Mouse (Mus musculus): Measurements from ENCODE around the gene Cemip2.
"Not testable (repeated sequence)": the region's sequence is repeated elsewhere in the genome, so short reads cannot be mapped to it uniquely, and the experiment has no call there.

Gene Cemip2

DNA sequence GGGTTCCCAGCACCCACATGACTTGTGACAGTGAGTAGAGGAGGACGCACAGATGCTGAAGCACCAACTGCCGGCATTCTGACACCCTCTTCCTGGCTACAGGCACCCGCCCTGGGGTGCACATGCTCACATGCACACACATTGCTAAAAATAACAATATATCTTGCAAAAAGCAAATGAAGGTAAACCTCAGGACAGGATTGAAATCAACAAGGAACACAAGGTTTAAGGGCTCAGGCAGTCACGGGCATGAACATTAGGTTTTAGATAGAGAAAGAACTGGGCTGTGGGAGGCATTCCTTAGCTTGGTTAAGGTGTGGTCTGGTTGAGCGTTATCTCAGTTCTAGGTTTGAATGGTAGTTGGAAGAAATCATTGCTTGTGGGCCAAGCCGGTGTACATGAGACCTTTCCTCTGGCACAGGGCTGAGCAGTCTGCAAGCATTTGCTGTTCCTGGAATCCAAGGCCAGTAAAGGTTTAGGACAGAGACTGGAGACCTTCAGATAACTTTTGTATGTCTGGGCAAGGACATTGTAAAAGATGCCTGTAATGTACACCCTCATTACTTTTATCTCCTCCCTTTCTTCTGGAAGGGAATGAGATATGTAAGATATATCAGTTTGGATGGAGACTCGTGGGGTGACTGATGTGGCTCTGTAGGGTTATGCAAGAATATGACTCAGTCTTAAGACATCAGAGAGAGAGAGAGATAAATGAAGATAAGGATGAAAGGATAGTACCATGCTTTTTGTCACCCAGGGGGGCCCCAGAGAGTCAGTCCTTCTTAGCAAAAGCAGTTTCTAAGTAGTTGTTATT lies 87.3 kb downstream of the Cemip2 start:
- DNase-seq (ENCODE audit: inconsistent ontology term): no peak

DNA sequence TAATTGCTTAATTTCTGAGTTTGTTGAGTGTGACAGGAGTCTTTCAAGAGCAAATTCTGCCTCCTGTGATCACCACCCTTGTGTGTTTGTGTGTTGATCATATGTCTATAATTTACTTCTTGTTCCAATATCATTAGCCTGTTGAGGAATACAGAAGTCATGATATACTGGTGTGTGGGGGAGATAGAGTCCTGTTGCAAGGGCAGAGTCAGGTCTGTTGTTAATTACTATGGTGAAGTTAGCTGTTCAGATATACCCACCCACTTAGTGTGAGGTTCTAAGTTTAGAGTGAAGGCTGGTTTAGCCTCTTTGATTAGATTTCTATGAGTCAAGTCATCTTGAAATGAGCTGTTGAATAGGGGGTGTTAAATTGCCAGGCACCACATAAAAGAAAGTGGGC lies 88.0 kb downstream of the Cemip2 start:
- no peak for DNase-seq (ENCODE audit: inconsistent ontology term)

DNA sequence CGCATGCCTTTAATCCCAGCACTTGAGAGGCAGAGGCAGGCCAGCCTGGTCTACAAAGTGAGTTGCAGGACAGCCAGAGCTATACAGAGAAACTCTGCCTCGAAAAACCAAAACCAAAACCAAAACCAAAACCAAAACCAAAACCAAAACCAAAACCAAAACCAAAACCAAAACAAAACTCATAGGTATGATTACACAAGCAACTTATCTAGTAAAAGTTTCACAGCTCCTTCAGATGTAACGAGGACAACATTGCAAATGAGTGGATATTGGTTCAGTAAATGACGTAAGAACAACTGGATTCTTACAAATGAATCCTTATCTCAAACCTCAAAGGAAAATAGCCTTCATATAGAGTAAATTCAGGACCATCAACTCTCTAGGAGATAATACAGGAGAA lies 88.6 kb downstream of the Cemip2 start:
- not testable (repeated sequence) for DNase-seq (ENCODE audit: inconsistent ontology term)

DNA sequence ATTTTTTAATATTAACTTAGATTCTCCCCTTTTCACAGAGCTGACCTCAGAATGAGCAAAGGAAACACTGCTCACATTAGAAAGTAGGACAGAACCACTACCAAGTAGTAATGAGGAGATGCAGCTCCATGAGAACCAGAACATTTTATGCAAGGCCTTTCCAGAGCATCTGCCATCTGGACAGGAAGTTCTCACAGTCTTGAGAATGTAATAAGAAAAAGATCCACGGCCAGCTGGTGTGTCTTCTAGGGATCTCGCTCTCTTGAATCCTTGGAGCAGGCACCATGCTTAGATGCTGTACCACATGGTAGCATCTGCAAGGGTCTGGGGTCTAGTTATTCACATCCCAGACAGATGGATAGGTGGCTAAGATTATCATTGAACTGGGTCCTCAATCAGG lies 90.3 kb downstream of the Cemip2 start:
- no peak for DNase-seq (ENCODE audit: inconsistent ontology term)

DNA sequence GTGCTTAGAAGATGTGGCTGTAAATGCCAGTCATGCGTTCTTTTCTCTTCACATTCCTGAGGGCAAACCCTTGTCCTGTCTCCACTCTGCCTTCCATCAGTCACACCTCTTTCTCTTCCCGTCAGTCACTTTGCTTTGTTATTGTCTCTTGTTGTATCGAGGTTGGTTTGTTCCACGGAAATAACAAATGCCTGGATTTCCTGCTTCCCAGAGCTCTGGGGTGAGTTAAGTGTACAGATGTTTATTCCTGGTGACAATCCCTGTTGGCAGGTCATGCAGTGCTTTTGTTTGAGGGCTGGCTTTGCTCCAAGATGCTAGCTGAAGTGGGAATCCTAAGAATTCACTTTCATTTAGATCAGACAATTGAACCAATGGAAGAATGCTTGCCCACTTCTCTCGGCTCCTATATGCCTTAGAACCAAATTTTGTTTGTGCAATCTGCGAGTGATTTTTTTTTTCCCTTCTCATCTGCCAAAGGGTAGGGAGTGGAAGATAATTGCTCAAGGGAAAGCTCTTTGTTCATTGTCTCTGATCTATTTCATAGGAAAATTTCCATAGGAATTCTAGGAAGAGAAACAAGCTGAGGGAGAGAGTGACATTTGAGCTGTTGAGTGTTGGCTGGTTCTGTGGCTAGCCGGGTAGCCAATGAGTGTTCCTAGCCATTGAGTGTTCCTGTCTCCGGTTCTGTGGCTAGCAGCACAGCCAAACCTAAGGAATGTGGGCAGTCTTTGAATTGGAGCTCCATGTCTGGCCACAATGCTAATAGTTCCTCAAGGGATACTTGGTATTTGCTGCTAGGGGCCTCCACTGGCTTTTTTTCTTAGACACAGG lies 104.2 kb downstream of the Cemip2 start:
- DNase-seq (ENCODE audit: inconsistent ontology term): peak; percentile 96

DNA sequence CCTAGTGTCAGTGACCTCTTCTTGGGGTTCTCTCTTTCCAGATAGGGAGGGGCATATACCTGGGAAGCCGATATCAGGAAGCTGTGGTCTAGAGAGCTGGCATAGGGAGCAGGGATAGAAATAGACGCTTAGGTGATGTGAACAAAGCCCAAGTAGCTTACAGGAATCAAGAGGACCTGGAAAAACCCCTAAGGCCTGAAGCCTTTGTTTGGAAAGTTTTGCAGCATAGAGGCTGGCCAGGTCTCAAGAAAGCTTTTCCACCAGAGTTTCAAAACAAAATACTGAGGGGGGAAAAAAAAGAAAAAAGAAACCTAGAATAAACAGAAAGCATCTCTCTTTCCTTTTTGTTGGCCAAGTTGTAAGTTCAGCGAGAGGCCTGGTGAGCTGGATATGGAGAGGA lies 104.9 kb downstream of the Cemip2 start:
- no peak for DNase-seq (ENCODE audit: inconsistent ontology term)

DNA sequence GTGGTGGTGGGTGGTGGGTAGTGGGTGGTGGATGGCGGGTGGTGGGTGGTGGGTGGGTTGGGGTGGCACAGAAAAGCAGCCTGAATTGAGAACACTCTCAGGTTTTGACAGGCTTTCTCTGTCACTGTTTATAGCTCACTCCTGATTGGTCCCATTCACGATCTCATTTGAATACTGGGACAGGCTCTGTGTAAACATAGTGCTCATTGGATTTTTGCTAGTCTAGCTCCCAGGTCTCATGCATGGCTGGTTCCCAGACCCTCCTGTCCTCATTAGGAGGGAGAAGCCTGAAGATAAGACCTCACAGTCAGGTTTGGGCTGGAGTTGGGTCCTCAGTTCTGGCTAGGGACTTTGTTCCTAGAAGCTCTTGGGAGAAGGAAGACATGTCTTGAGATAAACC lies 105.8 kb downstream of the Cemip2 start:
- no peak for DNase-seq (ENCODE audit: inconsistent ontology term)

DNA sequence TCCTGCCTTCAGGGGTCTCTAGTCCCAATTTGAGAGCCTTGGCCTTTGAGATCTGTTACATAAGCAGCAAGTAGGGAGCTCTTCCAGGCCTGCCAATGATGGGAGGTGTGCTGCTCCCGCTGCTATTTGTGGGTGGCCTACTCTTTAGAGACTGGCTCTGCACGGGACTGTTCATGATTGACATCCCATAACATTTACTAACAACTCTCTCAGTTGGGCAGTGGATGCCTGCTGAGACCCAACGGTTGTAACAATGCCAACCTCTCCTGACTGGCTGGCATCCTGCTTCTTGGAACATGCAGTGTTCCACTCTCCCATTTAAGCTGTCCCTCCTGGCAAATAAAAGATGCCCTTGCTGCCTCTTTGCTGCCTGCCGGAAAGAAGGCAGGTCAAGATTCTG lies 106.2 kb downstream of the Cemip2 start:
- peak; percentile 37 for DNase-seq (ENCODE audit: inconsistent ontology term)

DNA sequence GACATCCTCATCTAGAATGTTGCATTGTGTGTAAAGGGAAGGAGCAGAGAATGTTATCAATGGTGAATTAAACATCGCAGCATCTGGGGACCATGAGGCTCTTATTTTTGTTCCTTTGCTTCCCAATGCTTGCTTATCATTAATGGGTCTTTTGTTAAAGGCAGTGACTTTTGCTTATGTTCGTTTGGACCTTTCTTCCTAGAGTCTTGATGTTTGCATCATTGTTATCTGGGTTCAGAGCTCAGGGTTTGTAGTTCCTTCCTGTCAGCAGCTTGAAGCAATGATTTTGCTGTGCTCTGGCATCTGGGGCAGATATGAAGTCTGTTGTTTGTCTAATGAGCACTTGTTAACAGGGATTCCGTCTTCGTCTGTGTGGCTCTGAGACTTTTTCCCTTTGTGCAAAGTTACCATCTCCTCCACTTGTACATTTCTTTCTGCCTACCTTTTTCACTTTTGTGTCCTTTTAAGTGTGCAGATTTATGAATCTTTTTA lies 108.1 kb downstream of the Cemip2 start:
- no peak for DNase-seq (ENCODE audit: inconsistent ontology term)

DNA sequence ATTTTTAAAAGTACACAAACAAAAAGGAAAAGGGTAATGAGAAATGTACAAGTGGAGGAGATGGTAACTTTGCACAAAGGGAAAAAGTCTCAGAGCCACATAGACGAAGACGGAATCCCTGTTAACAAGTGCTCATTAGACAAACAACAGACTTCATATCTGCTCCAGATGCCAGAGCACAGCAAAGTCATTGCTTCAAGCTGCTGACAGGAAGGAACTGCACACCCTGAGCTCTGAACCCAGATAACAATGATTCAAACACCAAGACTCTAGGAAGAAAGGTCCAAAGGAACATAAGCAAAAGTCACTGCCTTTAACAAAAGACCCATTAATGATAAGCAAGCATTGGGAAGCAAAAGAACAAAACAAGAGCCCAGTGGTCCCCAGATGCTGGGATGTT lies 112.6 kb downstream of the Cemip2 start:
- no peak for DNase-seq (ENCODE audit: inconsistent ontology term)

DNA sequence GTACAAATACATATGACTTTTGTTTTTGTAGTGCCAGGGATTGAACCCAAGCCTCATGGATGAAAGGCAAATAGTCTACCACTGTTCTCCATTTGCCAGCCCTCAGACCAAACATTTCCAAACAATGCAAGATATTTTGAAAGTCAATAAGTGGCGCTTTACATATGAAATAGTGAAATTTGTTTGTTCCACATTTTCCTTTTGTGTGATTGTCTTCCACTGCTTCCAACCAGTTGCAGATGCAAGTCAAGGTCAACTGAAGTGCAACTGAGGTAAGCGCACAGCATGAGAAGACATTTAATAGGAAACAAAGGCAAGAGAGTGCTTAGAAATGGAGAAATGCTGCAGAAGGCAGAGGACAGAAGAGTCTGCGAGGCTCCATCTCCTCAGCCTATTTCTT lies 116.7 kb downstream of the Cemip2 start:
- DNase-seq (ENCODE audit: inconsistent ontology term): no peak

DNA sequence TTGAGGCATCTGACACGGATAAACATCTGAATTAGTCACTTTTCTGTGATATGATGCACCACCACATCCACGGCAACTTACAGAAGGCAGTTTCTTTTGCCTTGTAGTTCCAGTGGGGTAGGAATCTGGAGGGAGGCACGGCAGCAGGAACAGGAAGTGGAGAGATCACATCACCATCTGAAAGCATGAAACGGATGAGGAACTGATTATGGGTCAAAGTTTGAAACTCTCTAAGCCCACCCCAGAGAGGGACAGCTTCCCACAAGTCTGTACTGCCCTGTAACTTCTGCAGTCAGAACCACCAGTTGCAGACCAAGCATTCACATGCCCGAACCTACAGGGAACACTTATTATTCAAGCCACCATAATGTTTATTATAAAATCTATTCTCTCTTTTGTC lies 117.4 kb downstream of the Cemip2 start:
- no peak for DNase-seq (ENCODE audit: inconsistent ontology term)

DNA sequence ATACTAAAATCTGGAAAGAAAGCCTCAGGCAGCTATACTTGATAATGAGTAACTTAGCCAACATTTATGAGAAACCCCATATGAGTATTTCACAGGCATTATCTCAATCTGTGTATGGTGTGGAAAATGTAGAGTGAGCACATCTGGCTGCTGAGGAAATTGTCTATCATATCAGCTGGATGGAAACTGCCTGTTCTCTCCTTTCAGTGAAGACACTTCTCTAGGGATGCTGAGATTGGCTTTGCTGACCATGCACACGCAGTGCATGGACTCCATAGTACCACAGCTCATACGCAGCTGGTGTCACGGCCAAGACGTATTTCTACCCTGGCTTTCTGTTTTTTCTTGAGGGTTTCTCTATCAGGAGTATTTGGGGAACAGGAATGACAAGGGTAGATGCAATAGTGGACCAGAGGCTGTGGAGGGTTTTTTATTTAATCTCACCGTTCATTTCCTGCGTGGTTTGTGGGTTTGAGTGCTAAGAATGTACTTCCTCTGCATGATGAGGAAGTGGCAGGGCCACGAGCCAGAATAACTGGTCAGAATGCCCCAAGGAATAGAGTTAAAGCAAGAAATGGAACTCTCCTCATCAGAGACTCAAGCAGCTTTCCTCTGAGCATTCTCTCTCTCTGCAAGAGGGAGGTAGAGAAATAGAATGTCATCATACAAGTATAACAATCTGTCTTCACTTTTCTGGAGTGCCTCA lies 119.1 kb downstream of the Cemip2 start:
- no peak for DNase-seq (ENCODE audit: inconsistent ontology term)

DNA sequence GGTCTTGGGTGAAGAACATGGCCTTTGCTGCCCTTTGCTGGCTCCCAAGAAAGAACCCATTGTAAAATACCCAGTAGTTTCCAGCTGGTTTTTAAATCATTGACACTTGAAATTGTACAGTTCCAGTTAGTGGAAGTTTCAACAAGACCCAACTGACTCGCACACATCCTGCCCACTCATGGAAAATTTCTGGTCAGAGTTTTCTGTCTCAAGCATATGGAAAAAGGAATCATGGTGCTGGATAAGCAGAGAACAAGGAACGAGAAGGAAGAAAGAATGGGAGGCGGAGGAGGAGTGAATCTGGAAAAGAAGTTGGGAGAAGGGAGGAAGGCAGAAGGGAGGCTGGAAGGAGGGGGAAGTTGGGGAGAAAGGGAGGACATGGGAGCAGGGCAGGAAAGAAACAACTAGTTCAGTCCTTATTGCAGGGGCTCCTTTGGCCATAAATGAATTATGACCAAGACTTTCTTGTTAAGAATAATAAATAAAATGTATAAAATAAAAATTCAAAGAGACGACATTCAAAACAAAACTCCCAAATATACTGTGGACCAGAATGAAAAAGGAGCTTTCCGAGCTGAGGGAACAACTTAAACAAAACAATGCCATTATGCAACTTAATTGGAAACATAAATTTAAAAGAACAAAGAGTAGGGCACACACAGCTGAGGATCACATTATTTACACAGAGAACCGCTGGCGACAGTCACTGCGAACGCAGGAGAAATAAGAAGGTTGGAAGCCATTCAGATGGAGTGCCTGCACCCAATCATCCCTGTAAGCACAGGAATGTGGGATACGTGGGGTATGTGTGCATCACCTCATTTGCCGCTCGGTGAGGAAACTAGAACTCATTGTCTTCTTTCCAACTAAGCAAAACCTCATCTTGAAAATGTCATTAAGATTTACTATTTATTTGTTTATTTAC lies 120.1 kb downstream of the Cemip2 start:
- no peak for DNase-seq (ENCODE audit: inconsistent ontology term)

Measured in Muller cell, postnatal 12 days (primary cell).